Mouse (Mus musculus): Measurements from ENCODE around the gene Rps6kb1.

Rps6kb1 gene

GRCm38 (mm10) chr11:86580319-86581113, 35.9 kb upstream of the Rps6kb1 start:
- DNase-seq: no peak

- DNase-seq: no peak
Measured at GRCm38 (mm10) chr11:86579731-86580318, 35.2 kb upstream of the Rps6kb1 start.

GRCm38 (mm10) chr11:86578809-86579730, 34.5 kb upstream of the Rps6kb1 start:
- DNase-seq: no peak

GRCm38 (mm10) chr11:86578106-86578808, 33.7 kb upstream of the Rps6kb1 start:
- DNase-seq: no peak

GRCm38 (mm10) chr11:86577231-86577630, 32.6 kb upstream of the Rps6kb1 start:
- DNase-seq: no peak

GRCm38 (mm10) chr11:86575632-86576378, 31.2 kb upstream of the Rps6kb1 start:
- DNase-seq: no peak

- DNase-seq: no peak
Measured at GRCm38 (mm10) chr11:86574408-86574807, 29.8 kb upstream of the Rps6kb1 start.

- DNase-seq: no peak
Measured at GRCm38 (mm10) chr11:86573646-86574231, 29.1 kb upstream of the Rps6kb1 start.

GRCm38 (mm10) chr11:86572623-86573022, 28.0 kb upstream of the Rps6kb1 start:
- DNase-seq: no peak

GRCm38 (mm10) chr11:86571871-86572270, 27.3 kb upstream of the Rps6kb1 start:
- DNase-seq: no peak

- no peak for DNase-seq
Measured at GRCm38 (mm10) chr11:86571047-86571855, 26.6 kb upstream of the Rps6kb1 start.

- DNase-seq: no peak
Measured at GRCm38 (mm10) chr11:86570261-86570746, 25.7 kb upstream of the Rps6kb1 start.

GRCm38 (mm10) chr11:86568425-86568824, 23.8 kb upstream of the Rps6kb1 start:
- no peak for DNase-seq

GRCm38 (mm10) chr11:86558258-86558657, 13.7 kb upstream of the Rps6kb1 start:
- no peak for DNase-seq

- DNase-seq: no peak
Measured at GRCm38 (mm10) chr11:86553525-86553924, 8.9 kb upstream of the Rps6kb1 start.

- no peak for DNase-seq
Measured at GRCm38 (mm10) chr11:86547412-86547811, 2.8 kb upstream of the Rps6kb1 start.

- DNase-seq: no peak
Measured at GRCm38 (mm10) chr11:86545556-86545955, 951 bp upstream of the Rps6kb1 start.

- no peak for DNase-seq
Measured at GRCm38 (mm10) chr11:86543960-86544638, 506 bp downstream of the Rps6kb1 start.

- DNase-seq: no peak
Measured at GRCm38 (mm10) chr11:86542851-86543250, 1.8 kb downstream of the Rps6kb1 start.

- no peak for DNase-seq
Measured at GRCm38 (mm10) chr11:86540476-86540845, 4.1 kb downstream of the Rps6kb1 start.

All from right cerebral cortex, postnatal 25 days (tissue).